Mouse (Mus musculus) heart, postnatal 0 days (tissue): ENCODE measurements around the gene Fuca1.

Experiments used
- CTCF ChIP-seq: IDR thresholded peaks from 2 replicates; pipeline ENCODE4 v1.5.1; 2016; ENCODE audit warnings: antibody characterized with exemption, control low read depth, low read depth
- EP300 ChIP-seq: IDR thresholded peaks from 2 replicates; pipeline ENCODE4 v1.6.1; 2016; ENCODE audit warnings: antibody characterized with exemption, low read depth

- TF ChIP-seq CTCF: 0 out of 2 replicates have a peak, but pooled peaks have one; percentile 2
- no peak for TF ChIP-seq EP300
Measured at GRCm38 (mm10) chr4:135951505-135951904, 31.0 kb downstream of the Fuca1 start.
